Mouse (Mus musculus) natural killer cell, adult 2 months (primary cell): ENCODE results near the gene Suz12.
A peak's percentile ranks its signal among the peaks of the same experiment; 100 is the strongest.
"Not testable (repeated sequence)": the region's sequence is repeated elsewhere in the genome, so short reads cannot be mapped to it uniquely, and the experiment has no call there.

Experiments
- DNase-seq, 2 experiments: peaks; one replicate each; pipeline ENCODE4 v3.0.0; 2022; ENCODE audit warnings: low spot score in 2 of 2

Suz12 gene

GRCm38 (mm10) chr11:79992035-79992591 lies 793 bp upstream of the Suz12 start:
- no peak for DNase-seq

GRCm38 (mm10) chr11:79993356-79994270 lies 707 bp downstream of the Suz12 start:
- DNase-seq: no peak

- no peak for DNase-seq
Observed at GRCm38 (mm10) chr11:79994271-79994988, 1.5 kb downstream of the Suz12 start.

- DNase-seq: not testable (repeated sequence)
Observed at GRCm38 (mm10) chr11:80016533-80016932, 23.6 kb downstream of the Suz12 start.

- no peak for DNase-seq
Observed at GRCm38 (mm10) chr11:80019792-80020191, 26.9 kb downstream of the Suz12 start.

GRCm38 (mm10) chr11:80021306-80021705 lies 28.4 kb downstream of the Suz12 start:
- no peak for DNase-seq

GRCm38 (mm10) chr11:80037495-80037894 lies 44.6 kb downstream of the Suz12 start:
- DNase-seq: no peak

- DNase-seq: peak; percentile 29 to 48
Observed at GRCm38 (mm10) chr11:80042615-80043418, 49.9 kb downstream of the Suz12 start.

- no peak for DNase-seq
Observed at GRCm38 (mm10) chr11:80043419-80043817, 50.5 kb downstream of the Suz12 start.

- DNase-seq: no peak
Observed at GRCm38 (mm10) chr11:80046856-80047255, 54.0 kb downstream of the Suz12 start.

- DNase-seq: no peak
Observed at GRCm38 (mm10) chr11:80050088-80050487, 57.2 kb downstream of the Suz12 start.

GRCm38 (mm10) chr11:80052456-80052855 lies 59.5 kb downstream of the Suz12 start:
- no peak for DNase-seq

GRCm38 (mm10) chr11:80053171-80053570 lies 60.3 kb downstream of the Suz12 start:
- DNase-seq: no peak

GRCm38 (mm10) chr11:80054659-80055058 lies 61.8 kb downstream of the Suz12 start:
- DNase-seq: no peak

- DNase-seq: no peak
Observed at GRCm38 (mm10) chr11:80056141-80056540, 63.2 kb downstream of the Suz12 start.

- no peak for DNase-seq
Observed at GRCm38 (mm10) chr11:80062159-80062558, 69.3 kb downstream of the Suz12 start.

GRCm38 (mm10) chr11:80066373-80066772 lies 73.5 kb downstream of the Suz12 start:
- DNase-seq: not testable (repeated sequence)

GRCm38 (mm10) chr11:80067558-80067957 lies 74.7 kb downstream of the Suz12 start:
- peak; percentile 20 to 42 for DNase-seq

- no peak for DNase-seq
Observed at GRCm38 (mm10) chr11:80069815-80070214, 76.9 kb downstream of the Suz12 start.

GRCm38 (mm10) chr11:80071039-80071438 lies 78.1 kb downstream of the Suz12 start:
- DNase-seq: no peak

- DNase-seq: no peak
Observed at GRCm38 (mm10) chr11:80072365-80072764, 79.5 kb downstream of the Suz12 start.
